Mouse (Mus musculus): ENCODE data around the gene Tmem202. TPM values are rescaled to one million over a fixed set of nuclear protein-coding genes. Genes with fewer than 3 reads are reported as not detected.

The Tmem202 gene
- polyA plus RNA-seq, 1 experiment from 2014 or later: not detected

- Histone ChIP-seq H3K27ac (no peak overlapping the region), H3K9ac (no peak overlapping the region), H3K4me3 (no peak overlapping the region), H3K36me3 (no peaks in the 10 kb centered on the region), H3K4me2 (replicated peaks) (no peak overlapping the region), H3K4me1 (no peaks in the 10 kb centered on the region), H3K9me3 (no peaks in the 10 kb centered on the region), H3K27me3 (no peaks in the 10 kb centered on the region)
- ATAC-seq (ENCODE audit: insufficient number of reproducible peaks, insufficient read depth, low FRiP score, low TSS enrichment): no peak
- 24% methylated on average over 5 of the region's 5 CpGs for WGBS
Observed at GRCm38 (mm10) chr9:59531645-59532044, 8.0 kb downstream of the Tmem202 start.

- Histone ChIP-seq H3K9ac (no peak overlapping the region), H3K36me3 (no peaks in the 10 kb centered on the region), H3K9me3 (no peaks in the 10 kb centered on the region), H3K4me1 (no peaks in the 10 kb centered on the region), H3K4me3 (no peak overlapping the region), H3K27ac (no peak overlapping the region), H3K27me3 (no peaks in the 10 kb centered on the region), H3K4me2 (replicated peaks) (no peak overlapping the region)
- ATAC-seq (ENCODE audit: insufficient number of reproducible peaks, insufficient read depth, low FRiP score, low TSS enrichment): no peak
- WGBS: 86% methylated on average over 2 of the region's 2 CpGs
Observed at GRCm38 (mm10) chr9:59528274-59528673, 11.4 kb downstream of the Tmem202 start.

GRCm38 (mm10) chr9:59527580-59527979, 12.1 kb downstream of the Tmem202 start:
- no peaks in the 10 kb centered on the region for H3K27me3 ChIP-seq
- no peaks in the 10 kb centered on the region for H3K4me1 ChIP-seq
- no peak overlapping the region for H3K4me2 ChIP-seq (replicated peaks)
- no peak overlapping the region for H3K27ac ChIP-seq
- no peak overlapping the region for H3K4me3 ChIP-seq
- no peak for ATAC-seq (ENCODE audit: insufficient number of reproducible peaks, insufficient read depth, low FRiP score, low TSS enrichment)
- no peaks in the 10 kb centered on the region for H3K36me3 ChIP-seq
- 83% methylated on average over 3 of the region's 3 CpGs for WGBS
- no peaks in the 10 kb centered on the region for H3K9me3 ChIP-seq
- H3K9ac ChIP-seq: no peak overlapping the region

GRCm38 (mm10) chr9:59526727-59527126, 12.9 kb downstream of the Tmem202 start:
- ATAC-seq (ENCODE audit: insufficient number of reproducible peaks, insufficient read depth, low FRiP score, low TSS enrichment): no peak
- Histone ChIP-seq H3K36me3 (no peaks in the 10 kb centered on the region), H3K9me3 (no peaks in the 10 kb centered on the region), H3K27ac (no peak overlapping the region), H3K4me3 (no peak overlapping the region), H3K27me3 (no peaks in the 10 kb centered on the region), H3K4me2 (replicated peaks) (no peak overlapping the region), H3K4me1 (no peaks in the 10 kb centered on the region), H3K9ac (no peak overlapping the region)
- 82% methylated on average over 6 of the region's 6 CpGs for WGBS

GRCm38 (mm10) chr9:59522906-59523305, 16.7 kb downstream of the Tmem202 start:
- H3K27ac ChIP-seq: no peak overlapping the region
- no peaks in the 10 kb centered on the region for H3K4me1 ChIP-seq
- WGBS: 74% methylated on average over 4 of the region's 4 CpGs
- no peak overlapping the region for H3K4me2 ChIP-seq (replicated peaks)
- H3K9me3 ChIP-seq: no peaks in the 10 kb centered on the region
- H3K27me3 ChIP-seq: no peaks in the 10 kb centered on the region
- ATAC-seq (ENCODE audit: insufficient number of reproducible peaks, insufficient read depth, low FRiP score, low TSS enrichment): no peak
- H3K36me3 ChIP-seq: no peaks in the 10 kb centered on the region
- no peak overlapping the region for H3K4me3 ChIP-seq
- no peak overlapping the region for H3K9ac ChIP-seq

- no peak for ATAC-seq (ENCODE audit: insufficient number of reproducible peaks, insufficient read depth, low FRiP score, low TSS enrichment)
- H3K27ac ChIP-seq: no peak overlapping the region
- no peak overlapping the region for H3K4me2 ChIP-seq (replicated peaks)
- no peaks in the 10 kb centered on the region for H3K9me3 ChIP-seq
- no peak overlapping the region for H3K9ac ChIP-seq
- no peak overlapping the region for H3K4me3 ChIP-seq
- no peaks in the 10 kb centered on the region for H3K4me1 ChIP-seq
- no peaks in the 10 kb centered on the region for H3K27me3 ChIP-seq
- WGBS: 88% methylated on average over 2 of the region's 2 CpGs
- no peaks in the 10 kb centered on the region for H3K36me3 ChIP-seq
Observed at GRCm38 (mm10) chr9:59519396-59519795, 20.3 kb downstream of the Tmem202 start.

GRCm38 (mm10) chr9:59518976-59519375, 20.7 kb downstream of the Tmem202 start:
- H3K4me2 ChIP-seq (replicated peaks): no peak overlapping the region
- 87% methylated on average over 5 of the region's 5 CpGs for WGBS
- no peaks in the 10 kb centered on the region for H3K27me3 ChIP-seq
- H3K27ac ChIP-seq: no peak overlapping the region
- no peaks in the 10 kb centered on the region for H3K9me3 ChIP-seq
- H3K9ac ChIP-seq: no peak overlapping the region
- H3K36me3 ChIP-seq: no peaks in the 10 kb centered on the region
- H3K4me1 ChIP-seq: no peaks in the 10 kb centered on the region
- no peak for ATAC-seq (ENCODE audit: insufficient number of reproducible peaks, insufficient read depth, low FRiP score, low TSS enrichment)
- H3K4me3 ChIP-seq: no peak overlapping the region

- no peaks in the 10 kb centered on the region for H3K4me1 ChIP-seq
- no peak overlapping the region for H3K9ac ChIP-seq
- H3K4me3 ChIP-seq: no peak overlapping the region
- 48% methylated on average over 7 of the region's 7 CpGs for whole genome bisulfite sequencing
- no peak for ATAC-seq (ENCODE audit: insufficient number of reproducible peaks, insufficient read depth, low FRiP score, low TSS enrichment)
- H3K9me3 ChIP-seq: no peaks in the 10 kb centered on the region
- no peaks in the 10 kb centered on the region for H3K27me3 ChIP-seq
- no peak overlapping the region for H3K4me2 ChIP-seq (replicated peaks)
- no peaks in the 10 kb centered on the region for H3K36me3 ChIP-seq
- no peak overlapping the region for H3K27ac ChIP-seq
Observed at GRCm38 (mm10) chr9:59517127-59517526, 22.5 kb downstream of the Tmem202 start.

GRCm38 (mm10) chr9:59515069-59515468, 24.6 kb downstream of the Tmem202 start:
- ATAC-seq (ENCODE audit: insufficient number of reproducible peaks, insufficient read depth, low FRiP score, low TSS enrichment): no peak
- no peak overlapping the region for H3K4me2 ChIP-seq (replicated peaks)
- H3K4me1 ChIP-seq: no peaks in the 10 kb centered on the region
- no peaks in the 10 kb centered on the region for H3K36me3 ChIP-seq
- no peak overlapping the region for H3K9ac ChIP-seq
- WGBS: 73% methylated on average over 3 of the region's 3 CpGs
- H3K4me3 ChIP-seq: no peak overlapping the region
- H3K27me3 ChIP-seq: no peaks in the 10 kb centered on the region
- H3K27ac ChIP-seq: no peak overlapping the region
- no peaks in the 10 kb centered on the region for H3K9me3 ChIP-seq

GRCm38 (mm10) chr9:59512381-59512780, 27.3 kb downstream of the Tmem202 start:
- Histone ChIP-seq H3K36me3 (no peaks in the 10 kb centered on the region), H3K4me3 (no peak overlapping the region)
- WGBS: 27% methylated on average over 4 of the region's 4 CpGs

GRCm38 (mm10) chr9:59508146-59508545, 31.5 kb downstream of the Tmem202 start:
- no peak overlapping the region for H3K4me3 ChIP-seq
- no peaks in the 10 kb centered on the region for H3K9me3 ChIP-seq
- no peak for ATAC-seq (ENCODE audit: insufficient number of reproducible peaks, insufficient read depth, low FRiP score, low TSS enrichment)
- no peaks in the 10 kb centered on the region for H3K36me3 ChIP-seq
- H3K4me1 ChIP-seq: no peaks in the 10 kb centered on the region
- WGBS: 57% methylated on average over 1 of the region's 1 CpGs
- H3K27ac ChIP-seq: no peak overlapping the region
- no peaks in the 10 kb centered on the region for H3K27me3 ChIP-seq
- H3K4me2 ChIP-seq (replicated peaks): no peak overlapping the region
- H3K9ac ChIP-seq: no peak overlapping the region

More at GRCm38 (mm10) chr9:59512381-59512780, 27.3 kb downstream of the Tmem202 start:
- Histone ChIP-seq H3K4me1 (no peaks in the 10 kb centered on the region), H3K27me3 (no peaks in the 10 kb centered on the region), H3K9me3 (no peaks in the 10 kb centered on the region), H3K9ac (no peak overlapping the region), H3K4me2 (replicated peaks) (no peak overlapping the region), H3K27ac (no peak overlapping the region)
- ATAC-seq (ENCODE audit: insufficient number of reproducible peaks, insufficient read depth, low FRiP score, low TSS enrichment): no peak

- Histone ChIP-seq H3K27ac (no peak overlapping the region), H3K36me3 (no peaks in the 10 kb centered on the region), H3K9ac (no peak overlapping the region), H3K4me3 (peak overlapping the region; percentile 99), H3K4me1 (peaks cover 9% of the 10 kb centered on the region; the same call in 1 of the 2 replicates), H3K27me3 (no peaks in the 10 kb centered on the region), H3K9me3 (no peaks in the 10 kb centered on the region), H3K4me2 (replicated peaks) (peak overlapping the region; percentile 88)
- no peak for ATAC-seq (ENCODE audit: insufficient number of reproducible peaks, insufficient read depth, low FRiP score, low TSS enrichment)
Observed at GRCm38 (mm10) chr9:59487331-59487730, 52.3 kb downstream of the Tmem202 start.

GRCm38 (mm10) chr9:59486549-59487065, 53.0 kb downstream of the Tmem202 start, which contains the start of gene Arih1:
TSS of gene Arih1 (minus strand) at chr9:59486618.
- H3K4me2 ChIP-seq (replicated peaks): peak within 1 kb of the TSS; percentile 88
- H3K4me3 ChIP-seq: peak within 1 kb of the TSS; percentile 99
- no peaks in the 10 kb centered on the region for H3K9me3 ChIP-seq
- H3K9ac ChIP-seq: peak within 1 kb of the TSS; percentile 98
- WGBS: under 1% methylated on average over 54 of the region's 56 CpGs
- peaks cover 9% of the 10 kb centered on the region; the same call in 1 of the 2 replicates for H3K4me1 ChIP-seq
- H3K27me3 ChIP-seq: no peaks in the 10 kb centered on the region
- no peaks in the 10 kb centered on the region for H3K36me3 ChIP-seq
- peak; percentile 97 for ATAC-seq (ENCODE audit: insufficient number of reproducible peaks, insufficient read depth, low FRiP score, low TSS enrichment)
- peak within 1 kb of the TSS; percentile 99 for H3K27ac ChIP-seq

All from embryonic facial prominence, embryonic 12.5 days (tissue).